Mouse (Mus musculus) left cerebral cortex, adult 2 months (tissue): ENCODE measurements around the gene Phactr2. TPM values are rescaled to one million over a fixed set of nuclear protein-coding genes. Genes with fewer than 3 reads are reported as not detected.

ENCODE experiments used
- DNase-seq, 2 experiments: peaks; one replicate each; pipeline ENCODE4 v3.0.0; 2021 to 2022; ENCODE audit warnings: low spot score in 2 of 2, mixed read lengths in 1 of 2; ENCODE audit errors: extremely low spot score in 1 of 2
- H3K27ac ChIP-seq: fragments of 200-600 bp; 2 replicates; pipeline ENCODE4 v1.8.1; 2022
- H3K4me3 ChIP-seq: fragments of 200-600 bp; 2 replicates; pipeline ENCODE4 v1.8.1; 2022
- CTCF ChIP-seq: fragments of 200-600 bp; IDR thresholded peaks from 2 replicates; pipeline ENCODE4 v1.8.1; 2022; ENCODE audit warnings: antibody characterized with exemption, mild to moderate bottlenecking, moderate library complexity
- intact Hi-C: fragments of 180-260 bp; cut with DNase I; formaldehyde crosslinking; loops from one replicate; pipeline ENCODE4 v1.15.1; 2025
- total RNA-seq, 2 experiments: library from RNA; stranded (reverse); gene quantifications; 2 replicates each; pipeline ENCODE4 v1.2.3; 2021

Phactr2 gene
- total RNA-seq, 2 experiments from 2014 or later: 28.8 to 31.5 TPM

- Histone ChIP-seq H3K4me3 (no peak overlapping the region), H3K27ac (no peak overlapping the region)
- intact Hi-C loops: no loop called here
- no peak for TF ChIP-seq CTCF
- no peak for DNase-seq
These were observed 233.8 kb downstream of the Phactr2 start for GRCm38 (mm10) chr10:13240431-13240830.

GRCm38 (mm10) chr10:13238188-13238587 is 236.0 kb downstream of the Phactr2 start:
- H3K27ac ChIP-seq: no peak overlapping the region
- no peak for TF ChIP-seq CTCF
- DNase-seq: no peak
- intact Hi-C loops: no loop called here
- H3K4me3 ChIP-seq: no peak overlapping the region

DNA sequence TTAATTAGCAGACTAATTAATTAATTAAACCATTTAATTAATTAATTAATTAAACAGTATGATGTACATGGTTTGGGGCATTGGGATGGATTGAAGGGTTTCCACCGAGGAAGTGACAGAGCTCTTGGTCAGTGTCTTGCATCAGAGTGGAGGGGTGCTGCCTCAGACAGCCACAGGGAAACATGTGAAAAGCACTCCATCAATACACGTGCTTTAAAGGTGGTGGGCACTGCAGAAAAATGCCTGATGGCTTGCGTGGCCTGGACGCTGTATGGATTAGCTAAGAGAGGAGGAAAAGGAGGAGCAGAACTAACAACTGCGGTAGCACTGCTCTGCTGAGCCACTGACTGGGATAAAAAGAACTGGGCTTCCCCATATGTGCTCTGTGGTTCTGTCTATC is 237.3 kb downstream of the Phactr2 start:
- Histone ChIP-seq H3K27ac (no peak overlapping the region), H3K4me3 (no peak overlapping the region)
- no peak for TF ChIP-seq CTCF
- intact Hi-C loops: no loop called here
- DNase-seq: no peak

DNA sequence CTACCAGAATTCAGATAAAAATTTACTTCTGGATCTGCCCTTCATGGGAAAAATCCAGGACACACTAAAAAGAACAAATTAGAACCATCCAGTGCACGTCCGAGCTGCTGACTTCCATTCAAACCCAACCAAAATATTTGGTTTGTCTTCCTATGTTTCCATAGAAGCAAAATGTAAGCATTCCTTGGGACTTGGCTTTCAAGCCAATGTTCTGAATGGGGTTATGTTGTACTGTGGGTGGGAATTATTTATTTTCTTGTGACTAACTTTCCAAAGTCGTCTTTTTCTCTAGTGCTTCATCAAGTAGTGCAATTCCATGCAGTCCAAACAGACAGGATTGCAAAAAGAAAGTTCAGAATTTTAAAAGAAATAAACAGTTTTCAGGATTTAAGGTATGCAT is 239.7 kb downstream of the Phactr2 start:
- H3K4me3 ChIP-seq: no peak overlapping the region
- TF ChIP-seq CTCF: no peak
- no peak overlapping the region for H3K27ac ChIP-seq
- intact Hi-C loops: no loop called here
- no peak for DNase-seq

DNA sequence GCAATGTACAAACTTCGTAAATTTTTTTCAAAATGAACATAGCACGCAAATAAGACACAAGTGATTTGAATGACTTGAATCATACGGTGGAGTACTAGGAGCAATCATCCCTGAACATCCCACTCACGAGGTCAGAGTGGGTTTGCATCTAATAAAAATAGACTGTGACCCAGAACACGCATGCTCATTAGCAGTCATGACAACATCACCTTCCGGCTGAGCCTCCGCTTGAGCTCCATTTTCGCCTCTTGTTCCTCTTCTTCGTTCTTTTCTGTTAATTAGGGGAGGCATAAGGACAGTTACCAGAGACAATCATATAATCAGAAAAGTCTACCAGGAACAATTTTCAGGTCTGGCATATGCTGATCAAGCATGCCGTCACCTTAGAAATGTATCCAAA is 240.3 kb downstream of the Phactr2 start:
- TF ChIP-seq CTCF: no peak
- intact Hi-C loops: no loop called here
- no peak for DNase-seq
- Histone ChIP-seq H3K4me3 (no peak overlapping the region), H3K27ac (no peak overlapping the region)

- no peak for TF ChIP-seq CTCF
- Histone ChIP-seq H3K4me3 (no peak overlapping the region), H3K27ac (no peak overlapping the region)
- intact Hi-C loops: no loop called here
- no peak for DNase-seq
These were observed 241.0 kb downstream of the Phactr2 start for GRCm38 (mm10) chr10:13233143-13233622.

DNA sequence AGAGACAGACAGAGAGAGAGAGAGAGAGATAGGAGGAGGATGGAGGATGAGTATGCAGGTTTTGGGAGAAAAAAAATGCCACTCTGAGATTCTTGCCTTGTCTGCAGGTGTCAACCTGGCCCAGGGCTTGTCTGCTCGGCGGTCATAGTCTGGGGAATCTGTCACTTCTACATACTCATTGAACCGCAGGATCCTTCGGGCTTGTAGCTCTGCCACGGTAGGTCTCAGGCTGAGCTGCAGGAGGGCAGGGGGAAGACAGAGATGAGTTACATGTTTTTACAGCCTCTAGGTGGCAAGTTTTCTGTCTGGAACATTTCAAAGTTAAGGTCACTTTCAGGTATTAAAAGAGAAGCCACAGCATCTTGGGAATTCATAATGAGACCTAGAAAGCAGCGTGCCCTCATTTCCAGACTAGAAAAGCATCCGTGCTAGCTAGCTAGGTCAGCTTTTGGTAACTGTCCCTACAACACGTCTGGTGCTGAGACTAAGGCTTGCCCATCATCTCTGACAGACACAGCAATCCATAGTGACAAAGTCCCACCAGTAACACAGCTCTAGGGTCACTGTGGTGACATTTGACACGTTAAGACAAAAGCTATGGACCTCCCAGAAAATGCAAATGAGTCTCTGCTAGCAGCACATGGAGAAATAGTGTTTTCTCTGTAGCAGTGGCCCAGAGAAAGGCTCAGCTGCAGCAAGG is 241.6 kb downstream of the Phactr2 start:
- intact Hi-C loops: no loop called here
- TF ChIP-seq CTCF: no peak
- Histone ChIP-seq H3K4me3 (no peak overlapping the region), H3K27ac (no peak overlapping the region)
- DNase-seq: no peak

DNA sequence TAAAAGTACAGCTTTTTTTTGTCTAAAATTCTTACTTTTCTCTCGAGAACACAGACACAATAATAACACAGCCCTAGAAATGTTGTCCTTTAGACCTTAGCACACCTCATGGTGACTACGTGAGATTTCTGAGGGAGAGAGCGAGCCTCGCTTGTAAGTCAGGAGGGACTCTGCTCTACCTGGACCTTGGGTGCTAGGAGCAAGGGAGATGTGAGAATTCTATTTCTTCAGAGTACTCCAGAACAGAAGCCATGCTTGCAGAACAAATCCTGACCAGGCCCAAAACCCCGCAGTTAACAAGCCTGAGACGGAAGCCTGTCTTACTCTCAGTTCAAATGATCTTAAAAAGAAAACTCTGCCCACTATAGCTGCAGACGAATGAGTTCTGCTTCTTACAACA is 243.5 kb downstream of the Phactr2 start:
- TF ChIP-seq CTCF: no peak
- DNase-seq: no peak
- Histone ChIP-seq H3K27ac (no peak overlapping the region), H3K4me3 (no peak overlapping the region)
- intact Hi-C loops: no loop called here

DNA sequence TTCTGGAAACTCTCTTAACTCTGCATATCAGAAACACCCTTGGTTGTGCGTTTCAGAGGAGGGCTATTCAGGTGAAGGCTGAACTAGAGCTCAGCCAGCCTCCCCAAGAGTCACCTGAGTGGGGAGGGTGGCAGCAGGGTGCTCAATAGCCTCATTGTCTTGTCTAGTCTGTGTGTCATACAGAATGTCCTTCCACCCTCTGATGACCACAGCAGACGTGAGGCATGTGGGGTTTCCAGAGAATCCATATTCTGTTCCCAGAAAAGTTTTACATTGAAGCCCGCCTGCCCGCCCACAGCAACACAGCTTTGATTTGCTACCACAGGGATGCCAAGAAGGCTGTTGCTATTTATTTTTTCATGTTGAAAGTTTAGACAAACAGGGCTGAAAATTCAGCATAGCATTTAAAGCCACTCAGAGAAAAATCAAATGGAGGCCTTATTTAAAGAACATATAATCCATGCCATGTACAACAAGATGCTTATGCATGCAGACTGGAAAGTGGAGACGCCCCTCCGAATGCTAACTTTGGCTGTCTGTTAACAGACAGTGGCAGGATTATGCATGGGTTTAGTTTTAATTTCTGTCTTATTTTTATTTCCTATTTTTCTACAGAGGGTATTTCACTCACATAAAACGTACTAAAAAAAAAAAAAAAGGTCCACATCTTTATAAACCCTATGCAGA is 248.7 kb downstream of the Phactr2 start:
- no peak for TF ChIP-seq CTCF
- no peak for DNase-seq
- H3K27ac ChIP-seq: no peak overlapping the region
- intact Hi-C loops: no loop called here
- no peak overlapping the region for H3K4me3 ChIP-seq

GRCm38 (mm10) chr10:13222135-13222534 is 252.1 kb downstream of the Phactr2 start:
- Histone ChIP-seq H3K4me3 (no peak overlapping the region), H3K27ac (no peak overlapping the region)
- no peak for TF ChIP-seq CTCF
- intact Hi-C loops: no loop called here
- DNase-seq: no peak

DNA sequence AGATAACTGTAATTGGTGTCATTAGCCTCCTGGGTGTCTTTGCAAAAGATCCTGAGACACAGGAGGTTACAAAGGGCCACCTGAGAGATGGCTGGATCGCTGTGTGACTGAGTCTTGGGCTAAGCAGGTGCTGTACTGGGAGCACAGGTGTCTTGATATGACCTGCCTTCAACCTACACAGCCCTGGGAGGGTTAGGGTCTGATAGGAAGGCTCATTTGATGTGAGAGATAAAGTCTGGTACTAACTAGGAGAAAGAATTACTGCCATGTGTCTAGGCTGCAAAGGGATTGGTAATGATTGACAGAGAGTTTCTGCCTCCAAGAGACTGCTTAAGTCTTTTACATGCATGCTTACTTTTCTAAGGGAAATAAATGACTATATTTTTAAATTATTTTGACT is 254.2 kb downstream of the Phactr2 start:
- intact Hi-C loops: no loop called here
- TF ChIP-seq CTCF: no peak
- Histone ChIP-seq H3K4me3 (no peak overlapping the region), H3K27ac (no peak overlapping the region)
- DNase-seq: no peak

DNA sequence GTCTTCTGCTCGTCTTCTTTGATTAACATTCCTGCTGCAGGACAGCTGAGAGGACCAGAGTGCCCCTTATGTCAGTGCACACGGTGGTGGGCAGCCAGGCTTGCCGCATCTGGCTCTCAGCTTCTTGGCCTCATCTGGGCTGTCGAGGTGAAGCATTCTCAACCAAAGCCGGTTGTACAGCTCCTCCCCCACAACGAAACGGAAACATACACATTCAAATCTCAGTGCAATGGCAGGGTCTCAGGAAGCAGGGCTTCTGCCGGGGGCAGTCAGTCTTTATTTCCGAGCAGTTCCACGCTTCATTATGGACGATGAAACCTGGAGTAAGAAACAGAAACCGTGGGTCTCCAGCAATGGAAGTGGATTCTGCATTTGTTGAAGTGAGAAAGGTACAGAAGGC is 260.3 kb downstream of the Phactr2 start:
- intact Hi-C loops: no loop called here
- no peak overlapping the region for H3K27ac ChIP-seq
- no peak for DNase-seq
- TF ChIP-seq CTCF: no peak
- no peak overlapping the region for H3K4me3 ChIP-seq

GRCm38 (mm10) chr10:13212829-13213228 is 261.4 kb downstream of the Phactr2 start:
- Histone ChIP-seq H3K27ac (no peak overlapping the region), H3K4me3 (no peak overlapping the region)
- no peak for TF ChIP-seq CTCF
- intact Hi-C loops: no loop called here
- DNase-seq: no peak
